Mouse (Mus musculus) forebrain, embryonic 16.5 days (tissue): ENCODE measurements at regions not wholly inside any gene's neighbourhood (a gene's known extent, or its start where the extent isn't known, plus 50 kb on each side); places are given as distances from the start of the nearest gene placed in this dataset.
"Not testable (repeated sequence)": the region's sequence is repeated elsewhere in the genome, so short reads cannot be mapped to it uniquely, and the experiment has no call there.

Experiments
- ATAC-seq: fragments of 200-750 bp; cut with Nextera tagmentation; 2 replicates; pipeline ENCODE4 v1.8.0; 2017; ENCODE audit warnings: mild to moderate bottlenecking, moderate library complexity
- H3K27ac ChIP-seq: fragments of 300-500 bp; sonication (generic); 2 replicates; pipeline ENCODE4 v1.5.1; 2014; ENCODE audit warnings: low read length, control low read depth
- H3K27me3 ChIP-seq: fragments of 300-500 bp; sonication (generic); replicated peaks from 2 replicates; pipeline ENCODE4 v1.6.1; 2014; ENCODE audit warnings: low read length; ENCODE audit not compliant: control insufficient read depth, insufficient read depth
- H3K36me3 ChIP-seq: fragments of 300-500 bp; sonication (generic); 2 replicates; pipeline ENCODE4 v1.6.1; 2014; ENCODE audit not compliant: control insufficient read depth, insufficient read depth
- H3K4me1 ChIP-seq: fragments of 300-500 bp; sonication (generic); replicated peaks from 2 replicates; pipeline ENCODE4 v1.6.1; 2014; ENCODE audit warnings: low read length; ENCODE audit not compliant: control insufficient read depth, insufficient read depth
- H3K4me2 ChIP-seq: fragments of 300-500 bp; sonication (generic); 2 replicates; pipeline ENCODE4 v1.6.1; 2014; ENCODE audit warnings: mild to moderate bottlenecking, low read length, control low read depth
- H3K4me3 ChIP-seq: fragments of 300-500 bp; sonication (generic); replicated peaks from 2 replicates; pipeline ENCODE4 v1.5.1; 2014; ENCODE audit warnings: mild to moderate bottlenecking, low read length, control low read depth
- H3K9ac ChIP-seq: fragments of 300-500 bp; sonication (generic); replicated peaks from 2 replicates; pipeline ENCODE4 v1.6.1; 2014; ENCODE audit warnings: low read depth, low read length, control low read depth
- H3K9me3 ChIP-seq: fragments of 300-500 bp; sonication (generic); 2 replicates; pipeline ENCODE4 v1.6.1; 2016; ENCODE audit warnings: low read length; ENCODE audit not compliant: control insufficient read depth
- WGBS: fragments of 180-500 bp; shearing (Covaris S2); extraction: QIAGEN DNeasy Blood & Tissue Kit; methylation state at CpG from one replicate; pipeline ENCODE4 v1.1.7; 2014; 5-methylcytosine and 5-hydroxymethylcytosine counted together

GRCm38 (mm10) chr9:83728428-83728827 lies 77.6 kb downstream of the Elovl4 start:
- Histone ChIP-seq H3K27me3 (no peaks in the 10 kb centered on the region), H3K9me3 (no peaks in the 10 kb centered on the region), H3K36me3 (no peaks in the 10 kb centered on the region), H3K4me2 (no peak overlapping the region), H3K4me3 (no peak overlapping the region), H3K27ac (no peak overlapping the region), H3K9ac (no peak overlapping the region), H3K4me1 (peaks cover 3% of the 10 kb centered on the region; the same call in 1 of the 2 replicates)
- ATAC-seq = no peak
- 88% methylated on average over 8 of the region's 8 CpGs for WGBS

GRCm38 (mm10) chr9:83727462-83728189 lies 78.5 kb downstream of the Elovl4 start:
- peak overlapping the region; percentile 65 for H3K4me2 ChIP-seq
- no peaks in the 10 kb centered on the region for H3K36me3 ChIP-seq
- no peak overlapping the region for H3K9ac ChIP-seq
- H3K4me3 ChIP-seq = peak overlapping the region; percentile 33
- H3K9me3 ChIP-seq = no peaks in the 10 kb centered on the region
- no peak overlapping the region for H3K27ac ChIP-seq
- 12% methylated on average over 14 of the region's 14 CpGs for WGBS
- H3K27me3 ChIP-seq = no peaks in the 10 kb centered on the region
- peaks cover 3% of the 10 kb centered on the region; the same call in 1 of the 2 replicates for H3K4me1 ChIP-seq
- peak; percentile 93 for ATAC-seq

- Histone ChIP-seq H3K9ac (peak overlapping the region; percentile 23; the same call in 1 of the 2 replicates), H3K4me3 (peak overlapping the region; percentile 33), H3K27me3 (no peaks in the 10 kb centered on the region), H3K4me1 (peaks cover 3% of the 10 kb centered on the region; the same call in 1 of the 2 replicates), H3K9me3 (no peaks in the 10 kb centered on the region), H3K27ac (no peak overlapping the region), H3K36me3 (no peaks in the 10 kb centered on the region), H3K4me2 (peak overlapping the region; percentile 65)
- peak; percentile 15; the same call in 1 of the 2 replicates for ATAC-seq
- WGBS = 54% methylated on average over 16 of the region's 16 CpGs
Measured at GRCm38 (mm10) chr9:83726979-83727378, 79.1 kb downstream of the Elovl4 start.

- H3K9me3 ChIP-seq = no peaks in the 10 kb centered on the region
- H3K4me1 ChIP-seq = peaks cover 3% of the 10 kb centered on the region; the same call in 1 of the 2 replicates
- no peaks in the 10 kb centered on the region for H3K36me3 ChIP-seq
- no peak overlapping the region for H3K9ac ChIP-seq
- no peaks in the 10 kb centered on the region for H3K27me3 ChIP-seq
- no peak overlapping the region for H3K27ac ChIP-seq
- 22% methylated on average over 9 of the region's 9 CpGs for WGBS
- no peak overlapping the region for H3K4me2 ChIP-seq
- no peak for ATAC-seq
- no peak overlapping the region for H3K4me3 ChIP-seq
Measured at GRCm38 (mm10) chr9:83726105-83726504, 80.0 kb downstream of the Elovl4 start.

DNA sequence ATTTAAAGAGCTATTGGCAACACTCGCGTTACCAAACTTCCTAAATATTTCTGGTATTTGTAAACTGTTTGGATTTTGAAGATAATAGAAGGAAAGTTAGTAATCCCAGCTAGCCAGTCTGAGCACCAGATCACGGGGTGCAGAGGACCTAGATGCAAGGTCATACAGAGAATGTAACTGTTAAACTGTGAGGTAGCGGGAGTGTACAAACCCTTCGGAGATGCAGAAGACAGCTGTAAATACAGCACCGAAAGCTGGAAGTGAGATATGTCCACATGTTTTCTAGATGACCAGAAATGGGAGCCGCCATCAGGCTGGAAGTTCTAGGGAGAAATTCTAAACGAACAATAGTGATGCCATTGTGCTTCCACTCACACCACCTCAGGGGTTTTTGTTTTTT lies 80.5 kb downstream of the Elovl4 start:
- Histone ChIP-seq H3K27ac (no peak overlapping the region), H3K4me1 (peaks cover 3% of the 10 kb centered on the region; the same call in 1 of the 2 replicates), H3K4me3 (no peak overlapping the region), H3K36me3 (no peaks in the 10 kb centered on the region), H3K4me2 (no peak overlapping the region), H3K9ac (no peak overlapping the region), H3K27me3 (no peaks in the 10 kb centered on the region), H3K9me3 (no peaks in the 10 kb centered on the region)
- WGBS = 80% methylated on average over 8 of the region's 8 CpGs
- ATAC-seq = no peak

DNA sequence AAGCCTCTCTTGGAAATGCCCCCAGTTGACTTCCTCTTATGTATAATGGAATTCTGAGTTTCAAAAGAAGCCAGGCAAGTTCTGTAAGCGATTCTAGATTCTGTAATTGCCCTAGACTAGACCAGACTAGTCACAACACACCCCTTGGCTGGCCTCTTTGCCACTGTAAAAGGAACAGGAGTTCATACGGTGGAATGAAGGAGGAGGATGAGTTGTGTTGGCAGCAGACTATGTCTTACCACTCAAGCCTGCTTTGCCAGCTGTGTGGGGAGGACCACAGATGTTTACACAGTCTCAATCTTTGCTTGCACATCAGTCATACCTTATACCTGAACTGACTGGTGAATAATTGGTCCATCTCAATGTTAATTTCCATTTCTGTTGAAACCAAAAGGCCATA lies 85.1 kb downstream of the Elovl4 start:
- H3K27ac ChIP-seq = no peak overlapping the region
- no peaks in the 10 kb centered on the region for H3K9me3 ChIP-seq
- H3K36me3 ChIP-seq = no peaks in the 10 kb centered on the region
- 64% methylated on average over 2 of the region's 2 CpGs for WGBS
- H3K9ac ChIP-seq = no peak overlapping the region
- H3K4me3 ChIP-seq = no peak overlapping the region
- ATAC-seq = no peak
- no peaks in the 10 kb centered on the region; the same call in 1 of the 2 replicates for H3K4me1 ChIP-seq
- H3K27me3 ChIP-seq = no peaks in the 10 kb centered on the region
- no peak overlapping the region for H3K4me2 ChIP-seq

DNA sequence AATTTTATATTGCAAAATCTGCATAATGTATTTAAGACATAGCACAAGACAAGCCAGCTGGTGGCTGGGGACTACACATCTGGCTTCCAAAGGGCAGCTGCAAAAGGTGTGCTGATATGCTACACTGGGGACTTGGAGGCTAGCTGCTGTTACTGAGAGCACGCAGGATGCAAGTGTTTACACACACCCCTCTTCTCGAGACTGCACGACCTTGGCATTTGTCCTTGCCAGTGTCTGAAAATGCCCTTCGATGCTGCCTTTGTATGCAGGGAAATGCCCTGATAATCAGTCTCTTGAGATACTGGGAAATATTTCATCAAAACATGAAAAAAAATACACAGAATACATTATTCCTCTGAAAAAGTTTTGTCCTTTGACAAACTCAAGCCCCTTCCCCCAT lies 86.3 kb downstream of the Elovl4 start:
- no peak overlapping the region for H3K27ac ChIP-seq
- H3K4me1 ChIP-seq = no peaks in the 10 kb centered on the region; the same call in 1 of the 2 replicates
- no peak overlapping the region for H3K9ac ChIP-seq
- no peak overlapping the region for H3K4me2 ChIP-seq
- H3K9me3 ChIP-seq = no peaks in the 10 kb centered on the region
- no peak overlapping the region for H3K4me3 ChIP-seq
- H3K36me3 ChIP-seq = no peaks in the 10 kb centered on the region
- ATAC-seq = no peak
- 77% methylated on average over 4 of the region's 4 CpGs for WGBS
- no peaks in the 10 kb centered on the region for H3K27me3 ChIP-seq

- H3K4me3 ChIP-seq, H3K4me2 ChIP-seq, H3K27ac ChIP-seq, H3K9me3 ChIP-seq, ATAC-seq, H3K36me3 ChIP-seq, H3K4me1 ChIP-seq, H3K27me3 ChIP-seq, H3K9ac ChIP-seq: not testable (repeated sequence)
- WGBS = 90% methylated on average over 2 of the region's 2 CpGs
Measured at GRCm38 (mm10) chr9:83718084-83718483, 88.0 kb downstream of the Elovl4 start.

GRCm38 (mm10) chr9:83716101-83716763 lies 89.8 kb downstream of the Elovl4 start:
- H3K9me3 ChIP-seq = no peaks in the 10 kb centered on the region
- ATAC-seq = no peak
- no peaks in the 10 kb centered on the region; the same call in 1 of the 2 replicates for H3K4me1 ChIP-seq
- no peak overlapping the region for H3K27ac ChIP-seq
- no peaks in the 10 kb centered on the region for H3K27me3 ChIP-seq
- no peak overlapping the region for H3K4me3 ChIP-seq
- no peaks in the 10 kb centered on the region for H3K36me3 ChIP-seq
- WGBS = 76% methylated on average over 5 of the region's 5 CpGs
- H3K9ac ChIP-seq = no peak overlapping the region
- H3K4me2 ChIP-seq = no peak overlapping the region
